Mouse (Mus musculus): ENCODE data around the gene Syf2. TPM values are rescaled to one million over a fixed set of nuclear protein-coding genes. Genes with fewer than 3 reads are reported as not detected.

Syf2 gene
- polyA plus RNA-seq, 1 experiment from 2014 or later: 65.9 TPM

DNA sequence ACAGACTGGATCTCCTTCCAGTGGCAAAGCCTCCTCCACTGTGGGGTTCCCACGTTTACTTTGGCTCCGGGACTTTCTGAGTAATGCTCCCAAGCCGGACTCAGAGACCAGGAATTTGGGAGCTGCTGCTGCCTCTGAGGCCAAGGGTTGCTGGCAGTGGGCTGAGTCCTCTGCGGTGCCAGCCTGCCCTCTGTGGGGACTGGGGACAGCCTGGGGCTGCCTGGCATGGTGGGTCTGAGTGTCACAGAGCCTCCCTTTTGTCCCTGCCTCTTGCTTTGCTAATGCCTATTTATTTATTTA is 55.6 kb downstream of the Syf2 start:
- H3K9me3 ChIP-seq: no peaks in the 10 kb centered on the region
- no peak for DNase-seq (ENCODE audit: low spot score)
- WGBS: 73% methylated on average over 4 of the region's 4 CpGs
- 0 out of 2 replicates have a peak, but pooled peaks cover 4% of the 10 kb centered on the region for H3K27me3 ChIP-seq (replicated peaks; ENCODE audit: low read depth, poor library complexity, severe bottlenecking)
- H3K36me3 ChIP-seq (replicated peaks): no peaks in the 10 kb centered on the region
- H3K27ac ChIP-seq (replicated peaks): no peak overlapping the region
- no peak overlapping the region for H3K4me3 ChIP-seq
- H3K4me1 ChIP-seq: peaks cover 19% of the 10 kb centered on the region

DNA sequence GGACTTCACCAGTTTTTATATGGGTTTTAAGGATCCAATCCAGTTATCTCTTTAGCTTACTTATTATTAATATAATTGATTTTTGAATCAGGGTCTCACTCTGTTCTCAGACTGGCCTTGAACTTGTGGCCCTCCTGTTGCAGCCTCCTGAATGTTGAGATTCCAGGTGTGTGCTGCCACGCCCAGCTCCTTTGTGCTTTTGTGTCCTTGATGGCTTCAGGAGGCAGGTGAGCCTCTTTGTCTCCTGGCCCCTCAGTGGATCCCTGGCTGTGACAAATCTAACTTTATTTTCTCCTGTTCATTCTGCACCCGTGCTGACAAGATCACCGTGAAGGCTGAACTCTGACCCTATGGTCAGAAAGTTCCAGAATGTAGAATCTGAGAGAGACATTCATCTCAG is 56.3 kb downstream of the Syf2 start:
- Histone ChIP-seq H3K4me1 (peaks cover 19% of the 10 kb centered on the region), H3K36me3 (replicated peaks) (no peaks in the 10 kb centered on the region), H3K27me3 (replicated peaks; ENCODE audit: low read depth, poor library complexity, severe bottlenecking) (0 out of 2 replicates have a peak, but pooled peaks cover 8% of the 10 kb centered on the region), H3K27ac (replicated peaks) (no peak overlapping the region), H3K4me3 (no peak overlapping the region), H3K9me3 (no peaks in the 10 kb centered on the region)
- DNase-seq (ENCODE audit: low spot score): no peak
- WGBS: 82% methylated on average over 3 of the region's 3 CpGs

Other genes starting within 250 kb of the Syf2 start
- gene Man1c1, start 226.6 kb upstream of the Syf2 start, polyA plus RNA-seq (2016; fragmentation: Nextera tagmentation; extraction: Ambion mirVana): 2.6 and 2.8 TPM in 2 replicates
- gene Ldlrap1, start 162.9 kb upstream of the Syf2 start, polyA plus RNA-seq (2016; fragmentation: Nextera tagmentation; extraction: Ambion mirVana): 15.8 and 17.4 TPM in 2 replicates
- 38.9 and 42.5 TPM in 2 replicates for gene Maco1, start 77.6 kb upstream of the Syf2 start, polyA plus RNA-seq (2016; fragmentation: Nextera tagmentation; extraction: Ambion mirVana)
- 8.2 and 11.2 TPM in 2 replicates for gene Rhd, start 66.4 kb upstream of the Syf2 start, polyA plus RNA-seq (2016; fragmentation: Nextera tagmentation; extraction: Ambion mirVana)
- gene Tmem50a, start 15.9 kb upstream of the Syf2 start, polyA plus RNA-seq (2016; fragmentation: Nextera tagmentation; extraction: Ambion mirVana): 127 and 133 TPM in 2 replicates
- gene Rsrp1, start 7.3 kb upstream of the Syf2 start, polyA plus RNA-seq (2016; fragmentation: Nextera tagmentation; extraction: Ambion mirVana): 343 and 353 TPM in 2 replicates
- gene Runx3, start 189.8 kb downstream of the Syf2 start, polyA plus RNA-seq (2016; fragmentation: Nextera tagmentation; extraction: Ambion mirVana): 0.04 TPM in 2 replicates

All from embryonic facial prominence, embryonic 10.5 days (tissue).